Mouse (Mus musculus) C2C12 (cell line): ENCODE measurements around the gene 3110001I22Rik.

Experiments
- CEBPB ChIP-seq: IDR thresholded peaks from one replicate; pipeline ENCODE4 v1.6.1; 2011; ENCODE audit warnings: low read depth, mild to moderate bottlenecking, control low read depth, moderate library complexity
- CTCF ChIP-seq: IDR thresholded peaks from one replicate; pipeline ENCODE4 v1.5.1; 2011; ENCODE audit not compliant: control insufficient read depth, insufficient read depth, insufficient read length
- FOSL1 ChIP-seq: IDR thresholded peaks from one replicate; pipeline ENCODE4 v1.8.0; 2011; ENCODE audit warnings: mild to moderate bottlenecking, low read length; ENCODE audit not compliant: poor library complexity, insufficient read depth, severe bottlenecking
- MAX ChIP-seq: IDR thresholded peaks from one replicate; pipeline ENCODE4 v1.6.1; 2011; ENCODE audit warnings: mild to moderate bottlenecking, control low read depth
- MYOD1 ChIP-seq: IDR thresholded peaks from one replicate; pipeline ENCODE4 v1.6.1; 2011; ENCODE audit warnings: low read depth; ENCODE audit not compliant: control insufficient read depth, insufficient read length
- MYOG ChIP-seq: IDR thresholded peaks from one replicate; pipeline ENCODE4 v1.6.1; 2011; ENCODE audit not compliant: control insufficient read depth, insufficient read length; ENCODE audit errors: extremely low read depth

DNA sequence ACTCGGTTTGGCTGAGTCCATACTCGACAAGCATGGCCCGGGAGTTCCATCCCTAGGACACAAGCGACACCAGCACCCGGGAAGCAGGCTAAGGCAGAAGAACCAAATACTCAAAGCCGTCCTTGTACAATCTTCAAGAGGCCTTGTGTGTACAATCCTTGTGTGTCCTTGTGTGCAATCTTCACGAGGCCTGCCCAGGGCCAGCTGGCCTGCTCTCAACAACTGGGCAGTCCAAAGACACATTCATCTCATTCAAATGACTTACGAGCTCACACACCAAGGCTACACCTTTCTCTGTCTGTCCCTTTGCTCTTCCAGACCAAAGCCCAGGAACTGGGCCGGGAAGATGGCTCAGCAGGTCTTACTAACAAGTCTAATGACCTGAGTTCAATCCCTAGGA is 11.0 kb upstream of the 3110001I22Rik start:
- TF ChIP-seq MAX (no peak), CTCF (no peak), CEBPB (no peak), MYOD1 (no peak), FOSL1 (no peak), MYOG (no peak)
